Mouse (Mus musculus) ovary, postnatal 36 days (tissue): ENCODE measurements at regions not wholly inside any gene's neighbourhood (a gene's known extent, or its start where the extent isn't known, plus 50 kb on each side); places are given as distances from the start of the nearest gene placed in this dataset.

ENCODE experiments used
- DNase-seq: peaks from one replicate; pipeline ENCODE4 v3.0.0; 2022; ENCODE audit warnings: low spot score, mixed read lengths

DNA sequence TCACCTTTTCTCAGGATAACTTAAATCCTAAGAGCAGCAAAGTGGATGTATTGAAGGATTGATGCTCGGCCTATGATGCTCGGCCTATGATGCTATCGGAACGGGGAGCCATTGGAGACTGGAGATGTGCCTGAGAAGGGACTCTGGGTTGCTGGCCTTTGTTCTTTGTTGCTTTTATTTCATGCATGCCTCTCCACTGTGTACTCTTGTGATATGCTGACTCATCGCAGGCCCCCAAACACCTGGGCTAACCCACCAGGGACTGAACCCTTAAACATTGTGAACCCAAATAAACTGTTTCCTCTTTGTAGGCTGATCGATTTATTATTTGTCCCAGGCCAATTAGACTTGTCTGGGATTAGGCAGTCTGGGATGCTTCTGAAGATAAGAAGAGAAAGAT, 61.9 kb downstream of the Pdcl3 start:
- DNase-seq: no peak

DNA sequence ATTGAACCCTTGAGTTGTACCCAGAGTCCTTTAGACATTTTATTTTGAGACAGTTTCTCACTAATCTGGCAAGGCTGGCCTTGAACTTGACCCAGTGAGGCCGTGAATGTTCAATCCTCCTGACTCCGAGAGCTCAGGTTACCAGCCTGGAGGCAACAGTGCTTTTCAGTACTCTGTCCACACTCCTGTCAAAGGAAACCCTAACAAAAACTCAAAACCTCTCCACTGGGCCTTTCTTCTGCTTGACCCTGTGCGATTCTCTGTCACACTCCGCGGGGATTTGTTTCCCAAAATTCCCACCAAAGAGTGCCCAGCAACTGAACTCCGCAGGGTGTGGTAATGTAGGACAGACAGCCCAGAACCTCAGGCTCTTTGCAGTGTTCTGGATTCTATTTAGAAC, 71.9 kb downstream of the Pdcl3 start:
- DNase-seq: no peak

DNA sequence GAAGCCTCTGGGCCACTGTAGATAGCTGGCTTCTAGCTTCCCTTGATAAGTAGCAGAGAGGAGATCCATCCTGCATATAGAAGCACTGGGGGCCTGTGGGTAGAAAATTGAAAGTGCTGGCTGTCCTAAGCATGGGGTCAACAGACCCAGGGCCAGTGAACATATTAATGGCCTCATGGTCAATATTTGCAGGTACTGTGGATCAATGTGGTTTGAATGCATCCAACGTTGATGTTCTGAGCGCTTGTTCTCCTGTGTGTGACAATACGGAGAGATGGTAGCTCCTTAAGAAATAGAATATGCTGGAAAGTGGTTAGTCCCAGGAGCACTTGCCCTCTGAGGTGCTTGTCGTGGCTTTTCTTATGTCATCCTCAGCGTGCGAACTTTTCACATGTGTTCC, 77.1 kb downstream of the Pdcl3 start:
- DNase-seq: no peak

DNA sequence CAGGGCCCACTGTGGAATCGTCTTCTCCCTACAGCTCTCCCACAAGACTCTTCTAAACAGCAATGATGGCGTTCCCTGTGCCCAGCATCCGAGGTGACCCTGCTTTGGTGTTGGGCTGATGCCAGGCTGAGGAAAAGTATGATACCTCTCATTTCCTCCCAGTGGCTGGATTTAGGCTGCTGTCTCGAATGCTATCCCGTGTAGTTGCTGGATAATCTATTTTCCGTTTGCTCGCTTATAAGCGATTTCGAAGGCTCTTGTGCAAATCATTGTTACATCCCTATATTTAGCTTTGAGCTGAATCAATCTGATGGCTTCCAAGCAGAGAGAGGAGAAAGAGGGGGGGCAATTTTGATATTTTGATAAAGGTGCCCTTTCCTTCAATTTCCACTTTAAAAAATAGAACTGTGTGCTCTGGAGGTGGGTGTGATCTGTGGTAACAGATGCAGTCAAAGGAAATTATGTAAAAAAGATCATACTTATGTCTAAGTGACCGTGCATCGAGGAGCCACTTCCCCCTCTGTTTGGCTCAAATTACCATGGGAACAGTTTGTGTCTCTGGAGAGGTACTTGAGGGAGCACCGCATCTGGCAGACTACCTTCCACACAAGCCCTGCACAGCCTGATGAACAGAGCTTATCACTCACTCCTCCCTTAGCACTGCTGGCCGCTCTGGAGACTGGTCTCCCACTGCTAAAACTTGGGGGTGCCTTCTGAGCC, 78.4 kb downstream of the Pdcl3 start:
- DNase-seq: no peak

DNA sequence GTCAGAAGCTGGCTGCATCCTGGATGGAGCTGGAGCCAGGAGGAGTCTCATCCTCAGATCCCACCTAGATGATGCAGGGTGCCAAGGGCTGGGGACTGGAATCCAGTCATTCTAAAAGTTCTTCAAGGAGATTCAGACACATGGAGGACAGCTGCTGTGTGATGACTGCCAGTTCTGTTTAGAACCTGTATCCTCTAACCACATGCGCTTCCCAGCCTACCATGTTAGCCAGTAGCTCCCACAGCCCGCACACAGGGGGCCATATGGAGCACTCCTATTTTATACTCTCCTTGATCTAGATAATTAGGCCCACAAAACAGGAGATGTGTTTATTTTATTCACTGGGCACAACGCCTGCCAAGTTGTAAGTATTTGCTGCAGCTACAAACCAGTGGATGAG, 79.4 kb downstream of the Pdcl3 start:
- no peak for DNase-seq

DNA sequence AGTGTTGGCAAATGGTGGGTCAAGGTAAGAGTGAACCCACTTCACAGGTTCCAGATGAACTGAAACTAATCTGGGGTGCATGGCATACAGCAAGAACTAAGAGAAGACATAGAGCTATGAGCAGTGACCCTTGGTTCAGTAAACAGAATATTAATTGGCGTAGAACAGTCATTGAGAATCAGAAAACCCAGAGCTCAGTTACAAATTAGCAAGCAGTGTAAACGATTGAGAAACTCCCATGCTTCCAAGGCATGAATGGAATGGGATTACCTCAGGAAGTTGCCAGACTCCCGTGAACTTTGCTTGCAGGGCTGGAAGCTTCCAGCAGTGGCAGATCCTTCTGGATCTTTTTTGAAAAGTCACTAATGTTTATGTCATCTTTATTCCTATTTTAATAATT, 82.5 kb downstream of the Pdcl3 start:
- DNase-seq: no peak

DNA sequence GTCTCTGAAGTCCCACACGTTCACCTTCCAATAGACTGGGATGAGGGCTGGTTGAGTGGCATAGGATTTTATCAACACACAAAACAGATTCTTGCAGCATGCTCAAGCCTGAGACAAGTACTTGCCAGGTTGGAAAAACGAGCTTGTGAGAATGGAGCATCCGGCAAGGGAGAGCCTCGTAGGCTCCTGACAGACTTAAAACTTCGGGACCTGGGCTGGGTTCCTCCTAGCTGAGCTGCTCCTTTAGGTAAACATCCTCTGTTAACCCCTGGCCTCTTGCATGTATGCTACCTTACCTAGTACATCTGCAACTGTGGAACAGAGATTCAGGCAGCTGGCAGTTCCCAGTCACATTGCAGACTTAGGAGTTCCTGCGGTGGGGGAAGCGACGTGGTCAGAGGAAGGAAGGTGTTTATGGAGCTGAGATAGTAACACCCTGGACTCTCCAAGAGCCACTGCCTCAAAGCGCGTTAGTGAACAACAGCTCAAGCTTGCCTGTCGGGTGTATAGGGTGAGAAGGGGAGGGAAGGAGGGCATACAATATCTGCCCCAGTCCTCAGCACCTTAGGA, 83.8 kb downstream of the Pdcl3 start:
- no peak for DNase-seq

DNA sequence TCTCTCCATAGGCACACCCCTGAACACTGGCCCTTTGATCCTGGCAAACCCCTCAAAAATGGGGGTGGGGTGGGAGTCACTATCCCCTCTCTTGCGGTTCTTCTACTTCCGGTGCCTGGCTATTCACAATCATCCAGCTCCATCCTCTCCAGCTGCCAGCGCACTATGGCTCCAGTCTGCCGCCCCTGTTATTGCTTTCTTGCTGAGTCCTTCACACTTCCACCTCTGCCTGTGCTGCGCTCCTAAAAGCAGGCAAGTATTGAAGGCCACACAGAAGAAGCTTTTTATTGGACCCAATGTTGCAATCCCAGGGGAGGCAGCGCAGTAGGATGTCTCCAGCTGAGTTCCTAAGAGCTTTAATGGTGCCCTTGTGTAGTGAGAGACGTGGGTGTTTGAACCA, 84.3 kb downstream of the Pdcl3 start:
- DNase-seq: no peak

DNA sequence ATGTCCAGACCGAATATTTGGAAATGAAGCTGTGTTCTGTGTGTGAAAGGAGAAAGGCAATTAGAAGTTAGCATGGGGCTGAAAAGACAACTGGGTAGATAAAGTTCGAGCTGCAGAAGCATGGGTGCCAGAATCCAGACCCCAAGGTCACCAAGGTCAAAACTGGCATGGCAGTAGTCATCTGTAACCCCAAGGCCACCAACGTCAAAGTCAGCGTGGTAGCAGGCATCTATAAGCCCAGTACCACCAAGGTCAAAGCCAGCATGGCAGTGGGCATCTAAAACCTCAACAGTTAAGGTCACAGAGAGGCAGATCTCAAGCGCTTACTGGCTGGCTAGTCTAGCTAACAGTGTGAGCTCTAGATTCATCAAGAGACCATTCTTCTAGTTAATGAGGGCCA, 90.6 kb downstream of the Pdcl3 start:
- DNase-seq: no peak

DNA sequence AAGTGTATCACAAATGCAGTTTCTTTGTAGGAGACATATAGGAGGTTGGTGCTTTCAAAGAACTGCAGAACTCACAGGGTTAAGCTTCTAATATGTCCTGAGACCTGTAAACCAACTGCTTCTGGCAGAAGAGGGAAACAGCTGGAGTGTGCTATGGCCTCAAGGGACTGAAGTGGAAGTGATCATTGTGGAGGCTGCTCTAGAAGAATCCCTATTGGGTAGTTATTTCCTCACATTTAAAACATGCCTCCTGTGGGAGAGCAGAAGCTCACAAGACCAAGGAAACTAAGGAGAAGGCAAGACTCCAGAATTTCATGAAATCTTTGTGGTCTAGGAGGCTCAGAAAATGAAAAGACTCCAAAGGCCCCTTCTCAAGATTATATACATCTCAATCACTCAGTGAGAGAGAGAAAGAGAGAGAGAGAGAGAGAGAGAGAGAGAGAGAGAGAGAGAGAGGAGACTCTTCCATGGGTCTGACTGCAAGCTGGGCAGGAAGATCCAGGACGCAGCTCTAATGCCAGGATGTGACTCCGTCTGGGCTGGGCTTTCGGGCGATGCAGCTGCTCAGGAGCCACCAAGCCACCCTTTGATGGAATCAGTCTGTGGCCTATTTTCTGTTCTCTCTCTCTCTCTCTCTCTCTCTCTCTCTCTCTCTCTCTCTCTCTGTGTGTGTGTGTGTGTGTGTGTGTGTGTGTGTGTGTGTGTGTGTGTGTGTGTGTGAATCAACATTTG, 93.3 kb downstream of the Pdcl3 start:
- DNase-seq: no peak

DNA sequence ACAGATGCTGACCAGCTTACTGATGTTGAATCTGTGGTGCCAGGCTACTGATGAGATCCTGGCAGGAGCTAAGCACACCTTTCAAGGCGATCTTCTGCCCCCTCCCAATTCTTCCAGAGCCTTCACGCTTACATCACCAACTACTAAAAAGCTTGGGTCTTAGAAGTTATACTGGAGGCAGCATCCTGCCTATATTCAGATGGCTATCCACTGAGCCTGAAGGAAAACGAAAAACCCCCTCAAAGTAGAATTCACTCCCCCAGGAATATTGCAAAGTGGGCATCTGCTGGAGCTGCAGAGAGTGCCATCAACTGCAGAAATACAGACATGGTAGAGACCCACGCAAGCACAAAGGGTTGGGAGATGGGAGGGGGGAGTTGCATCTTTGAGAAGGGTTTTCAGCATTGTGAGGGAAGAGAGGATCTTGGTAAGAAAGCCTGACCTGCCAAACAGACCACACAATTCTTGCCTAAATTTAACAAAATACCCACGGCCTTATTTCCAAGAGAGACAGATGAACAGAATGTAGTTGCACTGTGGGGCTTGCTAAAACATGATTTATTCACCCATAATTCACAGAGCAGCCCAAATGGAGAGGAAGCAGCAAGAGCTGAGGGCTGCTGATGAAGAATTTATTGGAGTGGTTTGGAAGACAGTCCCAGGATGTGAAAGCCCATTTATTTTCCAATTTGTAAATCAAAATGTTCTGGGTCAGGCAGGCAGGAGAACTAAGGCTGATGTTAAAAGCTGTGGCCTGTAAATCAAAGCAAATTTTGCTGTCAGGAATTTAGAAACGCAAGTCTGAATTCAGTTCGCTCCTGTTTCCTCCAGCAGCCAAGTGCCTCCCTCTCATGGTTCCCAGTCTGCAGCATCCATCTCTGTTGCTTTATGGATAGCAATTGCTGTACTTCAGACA, 98.8 kb downstream of the Pdcl3 start:
- no peak for DNase-seq

DNA sequence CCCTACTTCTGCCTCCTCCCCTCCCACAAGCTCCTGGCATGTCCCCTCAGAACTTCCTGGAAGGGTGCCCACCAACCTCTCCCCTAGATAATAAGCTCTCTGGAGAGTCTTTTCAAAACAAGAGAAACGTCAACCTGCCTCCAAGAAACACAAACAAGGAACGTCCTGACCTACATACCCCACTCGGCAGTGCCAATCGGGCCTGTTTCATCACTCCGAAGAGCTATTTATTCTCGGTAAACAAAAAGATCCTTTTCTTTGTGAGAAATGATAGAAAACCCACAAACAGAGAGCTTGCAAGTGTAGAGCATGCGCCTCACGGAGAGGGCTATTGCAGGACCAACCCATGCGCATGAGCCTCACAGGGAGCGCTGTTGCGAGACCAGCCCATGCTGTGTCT, 100.9 kb downstream of the Pdcl3 start:
- DNase-seq: peak; percentile 52

DNA sequence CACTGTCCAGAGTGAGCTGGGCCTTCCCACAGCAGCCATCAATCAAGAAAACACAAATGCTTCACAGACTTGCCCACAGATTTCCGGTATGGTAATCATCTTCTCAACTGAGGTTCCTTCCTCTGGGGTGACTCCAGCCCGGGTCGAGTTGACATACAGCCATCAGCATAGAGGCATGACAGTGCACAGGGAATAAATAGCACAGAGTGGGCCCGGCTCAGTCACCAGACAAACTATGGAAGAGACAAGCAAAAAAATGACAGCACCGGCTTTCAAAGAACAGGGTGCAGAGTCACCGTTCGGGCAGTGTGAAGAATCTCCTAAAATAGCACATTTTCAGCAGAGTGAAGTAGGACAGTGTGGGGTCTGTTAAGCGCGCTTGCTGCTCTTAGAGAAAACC, 103.7 kb upstream of the Npas2 start:
- no peak for DNase-seq

DNA sequence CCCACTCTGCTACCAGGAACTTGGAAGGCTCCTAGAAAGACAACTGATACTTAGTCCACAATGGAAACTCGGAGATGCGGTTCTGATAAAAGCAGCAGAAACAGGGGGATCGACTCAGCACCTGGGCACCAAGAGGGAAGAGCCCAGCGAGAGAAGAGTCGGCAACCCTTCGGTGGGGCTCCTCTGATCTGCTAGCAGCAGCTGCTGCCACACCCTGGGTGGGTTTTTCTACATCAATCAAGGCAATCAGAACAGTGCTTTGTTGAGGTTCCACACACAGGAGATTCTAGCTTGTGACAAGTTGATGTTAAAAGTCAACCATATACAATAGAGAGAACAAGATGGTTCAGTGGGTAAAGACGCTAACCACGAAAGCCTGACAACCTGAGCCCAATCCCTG, 102.4 kb upstream of the Npas2 start:
- no peak for DNase-seq

DNA sequence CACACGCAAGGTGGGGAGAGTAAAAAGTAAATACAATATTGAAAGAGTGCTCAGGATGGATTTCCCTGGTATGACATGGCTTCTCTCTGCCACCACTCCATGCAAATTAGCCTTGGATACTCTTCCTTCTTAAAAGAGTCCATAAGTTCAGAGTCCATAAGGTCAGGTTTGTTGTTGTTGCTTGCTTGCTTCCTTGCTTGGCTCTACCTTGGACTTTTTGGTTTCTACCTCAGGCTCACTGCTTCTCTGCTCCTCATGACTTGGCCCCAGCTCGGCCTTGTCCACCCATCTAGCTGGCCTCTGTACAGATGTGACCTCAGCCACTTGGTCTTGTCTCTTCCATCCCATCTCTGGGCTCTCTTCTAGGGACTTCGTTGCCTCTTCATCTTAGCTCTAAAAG, 101.9 kb upstream of the Npas2 start:
- DNase-seq: no peak

DNA sequence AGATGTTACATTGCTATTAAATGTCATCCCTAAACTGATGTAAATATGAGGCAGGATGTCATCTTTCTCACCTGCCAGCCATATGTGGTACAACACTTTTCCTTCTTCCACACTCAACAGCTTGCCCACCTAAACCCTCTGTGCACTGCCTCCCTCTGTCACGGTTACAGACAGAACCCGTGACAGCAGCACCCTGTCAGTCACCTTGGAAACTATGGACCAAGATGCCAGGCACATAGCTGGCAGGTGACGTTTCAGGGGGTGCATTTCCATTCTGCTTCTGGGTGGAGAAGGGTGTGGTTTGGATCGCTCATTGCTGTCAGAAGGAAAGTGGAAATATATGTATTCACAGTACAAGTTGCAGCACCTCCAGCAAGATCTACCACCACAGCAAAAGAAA, 100.2 kb upstream of the Npas2 start:
- DNase-seq: no peak

DNA sequence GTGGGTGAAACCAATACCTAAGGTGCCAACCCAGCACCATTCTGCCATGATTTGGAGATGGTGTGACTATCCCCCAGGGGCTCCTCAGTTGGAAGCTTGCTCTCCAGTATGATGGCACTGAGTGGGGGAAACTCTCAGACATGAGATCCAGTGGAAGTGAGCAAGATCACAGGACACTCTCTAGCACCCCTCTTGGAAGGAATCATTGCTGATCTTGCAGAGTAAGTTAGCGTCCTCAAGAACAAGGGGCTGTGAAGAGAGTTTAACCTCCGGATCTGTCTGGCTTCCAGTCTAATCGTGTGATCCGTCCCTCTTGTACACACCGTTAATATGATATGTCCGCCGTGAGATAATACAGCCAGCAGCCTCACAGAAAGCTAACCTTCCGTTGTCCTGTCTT, 99.5 kb upstream of the Npas2 start:
- no peak for DNase-seq

DNA sequence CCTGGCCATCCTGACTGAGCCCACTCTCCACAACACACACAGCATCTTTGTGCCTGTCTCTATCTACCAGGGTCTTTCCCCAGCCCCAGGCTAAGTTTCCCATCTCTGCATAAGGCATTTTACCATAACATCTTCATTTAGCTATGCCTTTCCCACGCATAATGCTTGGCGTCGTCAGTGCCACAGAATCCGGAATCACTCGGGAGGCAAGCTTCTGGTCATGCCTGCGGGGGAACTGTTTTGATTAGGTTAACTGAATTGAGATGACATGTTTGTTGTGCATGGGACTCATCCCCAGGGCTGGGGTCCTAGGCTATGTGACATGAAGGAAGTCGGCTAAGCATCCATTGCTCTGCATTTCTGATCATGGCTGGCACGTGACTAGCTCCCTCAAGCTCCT, 97.6 kb upstream of the Npas2 start:
- no peak for DNase-seq

DNA sequence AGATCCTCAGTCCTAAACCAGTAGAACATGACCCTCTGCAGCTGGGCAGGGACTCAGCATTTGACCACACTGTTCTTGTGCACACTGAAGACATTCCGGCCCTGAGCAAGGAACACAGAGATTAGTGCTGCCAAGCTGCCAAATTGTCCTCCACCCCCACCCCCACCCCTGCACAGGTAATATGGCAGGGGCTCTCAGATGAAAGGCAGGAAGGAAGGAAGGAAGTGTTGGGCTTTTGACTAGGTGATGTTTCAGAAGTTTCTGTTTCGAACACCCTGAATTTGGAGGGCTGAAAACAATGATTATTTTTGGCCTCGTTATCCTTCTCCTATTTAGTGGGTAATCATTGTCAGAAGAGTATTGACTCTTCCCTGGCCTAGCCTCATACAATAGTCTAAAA, 96.8 kb upstream of the Npas2 start:
- DNase-seq: no peak

DNA sequence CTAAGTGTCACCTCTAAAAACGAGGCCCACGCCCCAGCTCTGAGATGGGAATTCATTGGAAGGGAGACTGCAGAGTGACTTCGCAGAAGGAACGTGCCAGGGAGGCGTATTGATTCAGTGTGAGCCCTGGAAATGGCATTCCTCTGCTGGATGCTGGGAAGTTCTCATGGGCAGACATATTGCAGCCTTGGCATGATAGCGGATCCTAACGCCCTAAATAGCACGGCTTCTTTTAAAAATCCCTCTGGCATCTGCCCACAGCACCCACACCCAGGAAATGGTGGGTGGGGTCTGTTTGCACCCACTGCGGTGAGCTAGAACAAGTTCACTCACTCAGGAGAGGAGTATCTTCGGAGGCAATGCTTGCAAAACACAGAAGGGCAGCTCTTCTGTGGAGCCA, 96.0 kb upstream of the Npas2 start:
- no peak for DNase-seq

DNA sequence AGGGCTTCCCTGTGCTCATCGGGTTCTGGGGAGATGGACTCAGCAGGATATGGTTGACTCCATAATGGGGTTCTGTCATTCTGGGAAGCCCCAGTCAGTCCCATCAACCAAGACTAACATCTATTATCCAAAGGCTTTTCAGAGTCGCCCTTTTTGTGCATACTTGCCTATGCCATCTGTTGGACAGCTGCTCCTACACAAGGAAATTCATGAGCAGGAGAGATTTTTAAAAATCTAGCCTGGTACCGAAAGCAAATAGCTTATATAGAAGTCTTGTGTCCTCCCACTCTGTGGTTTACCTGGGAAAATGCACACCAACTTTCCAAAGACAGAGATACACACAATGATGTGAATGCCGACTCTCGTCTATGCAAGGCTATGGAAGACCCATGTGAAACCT, 95.4 kb upstream of the Npas2 start:
- no peak for DNase-seq

DNA sequence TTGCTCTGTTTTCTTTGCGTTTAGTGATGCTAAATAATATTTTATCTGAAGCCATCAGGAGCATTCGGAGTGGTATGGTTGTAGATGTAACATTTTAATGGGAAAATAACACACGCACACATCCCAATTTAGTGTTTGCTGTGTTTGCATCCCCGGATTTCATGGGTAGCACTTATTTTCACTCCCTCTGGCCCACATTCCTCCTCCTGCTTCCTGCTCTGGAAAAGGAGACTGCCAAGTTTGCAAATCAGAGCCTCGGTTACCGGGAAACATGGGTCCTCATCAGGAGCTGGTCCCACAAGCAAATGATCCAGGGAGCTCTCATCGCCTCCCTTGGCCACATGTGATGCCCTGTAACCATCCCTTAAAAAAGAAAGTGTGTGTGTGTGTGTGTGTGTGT, 94.3 kb upstream of the Npas2 start:
- no peak for DNase-seq

DNA sequence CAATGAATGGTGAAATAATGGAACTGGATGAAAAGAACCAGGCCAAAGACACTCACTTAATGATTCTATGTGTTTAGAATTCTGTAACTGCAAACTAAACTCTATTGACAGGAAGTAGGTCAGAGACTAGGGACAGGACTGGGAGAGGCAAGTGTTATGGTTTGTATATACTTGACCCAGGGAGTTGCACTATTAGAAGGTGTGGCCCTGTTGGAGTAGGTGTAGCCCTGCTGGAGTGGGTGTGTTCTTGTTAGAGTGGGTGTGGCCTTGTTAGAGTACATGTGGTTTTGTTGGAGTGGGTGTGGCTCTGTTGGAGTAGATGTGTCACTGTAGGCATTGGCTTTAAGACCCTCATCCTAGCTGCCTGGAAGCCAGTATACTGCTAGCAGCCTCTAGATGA, 93.0 kb upstream of the Npas2 start:
- no peak for DNase-seq
